Mouse (Mus musculus): ENCODE measurements around the gene Art4. TPM values are rescaled to one million over a fixed set of nuclear protein-coding genes. Genes with fewer than 3 reads are reported as not detected.

Gene Art4
- 0.27 to 0.48 TPM (median 0.27 TPM) in 3 of 4 replicates, not detected in the other for total RNA-seq (2023; ENCODE audit: inconsistent age)

GRCm38 (mm10) chr6:136857186-136857872, at the start of gene Art4:
Gene Art4 (minus strand): TSS chr6:136857733.

GRCm38 (mm10) chr6:136875670-136876069, 18.1 kb upstream of the Art4 start, which contains the start of gene Mgp:
Gene Mgp (minus strand): TSS chr6:136875823.

GRCm38 (mm10) chr6:136835352-136835751, 22.2 kb downstream of the Art4 start, which contains the start of gene Smco3:
Gene Smco3 (minus strand): TSS chr6:136835452.

GRCm38 (mm10) chr6:136827881-136828561, 29.5 kb downstream of the Art4 start, which contains the start of gene Wbp11:
Gene Wbp11 (minus strand): TSS chr6:136828233.

GRCm38 (mm10) chr6:136827516-136827880, 30.0 kb downstream of the Art4 start, which contains the start of gene BC049715:
Gene BC049715 (plus strand): TSS chr6:136827626.

GRCm38 (mm10) chr6:136808014-136808417, 49.5 kb downstream of the Art4 start, which contains the start of gene H2afj:
Gene H2afj (plus strand): TSS chr6:136808244.

GRCm38 (mm10) chr6:136803739-136804633, 53.5 kb downstream of the Art4 start, which contains the start of gene Hist4h4:
Gene Hist4h4 (minus strand): TSS chr6:136804415.

Other genes starting within 250 kb of the Art4 start
- 68.3 to 80.6 TPM (median 78.4 TPM) in 4 replicates for gene Plbd1, start 195.8 kb downstream of the Art4 start, total RNA-seq (2023; ENCODE audit: inconsistent age)
- 0.12 to 0.13 TPM in 2 of 4 replicates, not detected in the others for gene Gucy2c, start 76.0 kb downstream of the Art4 start, total RNA-seq (2023; ENCODE audit: inconsistent age)
- 16.2 to 18.0 TPM (median 17.3 TPM) in 4 replicates for gene Hist4h4, start 53.3 kb downstream of the Art4 start, total RNA-seq (2023; ENCODE audit: inconsistent age)
- 60.9 to 81.4 TPM (median 66.9 TPM) in 4 replicates for gene H2afj, start 49.5 kb downstream of the Art4 start, total RNA-seq (2023; ENCODE audit: inconsistent age)
- 2.9 to 6.8 TPM (median 4.8 TPM) in 4 replicates for gene BC049715, start 30.1 kb downstream of the Art4 start, total RNA-seq (2023; ENCODE audit: inconsistent age)
- gene Wbp11, start 29.5 kb downstream of the Art4 start, total RNA-seq (2023; ENCODE audit: inconsistent age), result 216 to 249 TPM (median 231 TPM) in 4 replicates
- gene Smco3, start 22.3 kb downstream of the Art4 start, total RNA-seq (2023; ENCODE audit: inconsistent age), result 0.29 TPM in 1 of 4 replicates, not detected in the others
- not detected in 4 replicates for gene Mgp, start 18.1 kb upstream of the Art4 start, total RNA-seq (2023; ENCODE audit: inconsistent age)
- 10.3 to 15.9 TPM (median 12.8 TPM) in 4 replicates for gene Erp27, start 64.4 kb upstream of the Art4 start, total RNA-seq (2023; ENCODE audit: inconsistent age)
- gene Pde6h, start 66.1 kb upstream of the Art4 start, total RNA-seq (2023; ENCODE audit: inconsistent age), result 0.10 TPM in 1 of 4 replicates, not detected in the others
- 979 to 1,034 TPM (median 997 TPM) in 4 replicates for gene Arhgdib, start 84.2 kb upstream of the Art4 start, total RNA-seq (2023; ENCODE audit: inconsistent age)

All from B cell, adult (primary cell).